Mouse (Mus musculus): ENCODE measurements at regions not wholly inside any gene's neighbourhood (a gene's known extent, or its start where the extent isn't known, plus 50 kb on each side); places are given as distances from the start of the nearest gene placed in this dataset.

GRCm38 (mm10) chr1:13925994-13926393 lies 2167.1 kb downstream of the 4930444P10Rik start:
- no peaks in the 10 kb centered on the region for H3K4me1 ChIP-seq (ENCODE audit: control insufficient read depth, insufficient read depth, low read length)
- H3K36me3 ChIP-seq (ENCODE audit: control insufficient read depth, insufficient read depth, low read length): no peaks in the 10 kb centered on the region
- no peak overlapping the region for H3K4me2 ChIP-seq (replicated peaks; ENCODE audit: low read depth, low read length, severe bottlenecking)
- H3K9me3 ChIP-seq (ENCODE audit: control insufficient read depth, low read length): no peaks in the 10 kb centered on the region
- no peak overlapping the region for H3K9ac ChIP-seq (ENCODE audit: low read depth, low read length, severe bottlenecking)
- ATAC-seq (ENCODE audit: low FRiP score, low read depth) (no peak), DNase-seq (ENCODE audit: low spot score) (no peak)
- no peak overlapping the region for H3K4me3 ChIP-seq (replicated peaks; ENCODE audit: low read length)
- no peaks in the 10 kb centered on the region for H3K27me3 ChIP-seq (ENCODE audit: control insufficient read depth, insufficient read depth, low read length)
- H3K27ac ChIP-seq (replicated peaks; ENCODE audit: low read depth, low read length): no peak overlapping the region
- WGBS: 80% methylated on average over 2 of the region's 2 CpGs
- TF ChIP-seq POLR2A (IDR thresholded peaks at IDR 0.05; ENCODE audit: borderline replicate concordance, extremely low read depth, insufficient read depth, insufficient read length): no peak

- H3K4me3 ChIP-seq (replicated peaks; ENCODE audit: low read length): no peak overlapping the region
- no peak overlapping the region for H3K4me2 ChIP-seq (replicated peaks; ENCODE audit: low read depth, low read length, severe bottlenecking)
- no peak for TF ChIP-seq POLR2A (IDR thresholded peaks at IDR 0.05; ENCODE audit: borderline replicate concordance, extremely low read depth, insufficient read depth, insufficient read length)
- no peaks in the 10 kb centered on the region for H3K9me3 ChIP-seq (ENCODE audit: control insufficient read depth, low read length)
- H3K4me1 ChIP-seq (ENCODE audit: control insufficient read depth, insufficient read depth, low read length): no peaks in the 10 kb centered on the region
- no peaks in the 10 kb centered on the region for H3K36me3 ChIP-seq (ENCODE audit: control insufficient read depth, insufficient read depth, low read length)
- H3K9ac ChIP-seq (ENCODE audit: low read depth, low read length, severe bottlenecking): no peak overlapping the region
- 89% methylated on average over 5 of the region's 5 CpGs for WGBS
- ATAC-seq (ENCODE audit: low FRiP score, low read depth) (no peak), DNase-seq (ENCODE audit: low spot score) (no peak)
- H3K27ac ChIP-seq (replicated peaks; ENCODE audit: low read depth, low read length): no peak overlapping the region
- H3K27me3 ChIP-seq (ENCODE audit: control insufficient read depth, insufficient read depth, low read length): no peaks in the 10 kb centered on the region
These were observed 2177.9 kb downstream of the 4930444P10Rik start for GRCm38 (mm10) chr1:13915216-13915615.

DNA sequence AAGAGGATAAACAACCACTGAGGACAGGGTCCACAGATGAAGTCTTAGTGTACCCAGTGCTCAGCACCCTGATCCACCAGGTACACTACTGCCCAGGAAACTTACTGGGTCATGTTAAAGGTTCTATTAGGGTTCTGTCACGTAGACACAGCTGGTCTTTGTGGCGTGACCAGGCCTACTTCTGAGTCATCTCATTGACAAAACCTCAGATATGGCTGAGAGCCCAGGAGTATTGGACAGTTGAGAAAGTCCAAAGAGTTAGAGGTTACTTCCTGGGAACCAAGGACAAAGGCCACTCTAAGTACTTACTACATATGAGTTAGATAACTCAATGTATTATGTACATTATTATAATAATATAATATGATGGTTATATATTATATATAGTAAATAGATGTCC lies 2214.0 kb downstream of the 4930444P10Rik start:
- Histone ChIP-seq H3K36me3 (ENCODE audit: control insufficient read depth, insufficient read depth, low read length) (no peaks in the 10 kb centered on the region), H3K9ac (ENCODE audit: low read depth, low read length, severe bottlenecking) (no peak overlapping the region), H3K4me1 (ENCODE audit: control insufficient read depth, insufficient read depth, low read length) (no peaks in the 10 kb centered on the region), H3K27me3 (ENCODE audit: control insufficient read depth, insufficient read depth, low read length) (no peaks in the 10 kb centered on the region), H3K4me2 (replicated peaks; ENCODE audit: low read depth, low read length, severe bottlenecking) (no peak overlapping the region), H3K4me3 (replicated peaks; ENCODE audit: low read length) (no peak overlapping the region), H3K9me3 (ENCODE audit: control insufficient read depth, low read length) (no peaks in the 10 kb centered on the region), H3K27ac (replicated peaks; ENCODE audit: low read depth, low read length) (no peak overlapping the region)
- ATAC-seq (ENCODE audit: low FRiP score, low read depth): no peak
- no peak for DNase-seq (ENCODE audit: low spot score)
- TF ChIP-seq POLR2A (IDR thresholded peaks at IDR 0.05; ENCODE audit: borderline replicate concordance, extremely low read depth, insufficient read depth, insufficient read length): no peak
- WGBS: 89% methylated on average over 2 of the region's 2 CpGs

GRCm38 (mm10) chr1:13873925-13874324 lies 2219.2 kb downstream of the 4930444P10Rik start:
- Histone ChIP-seq H3K27ac (replicated peaks; ENCODE audit: low read depth, low read length) (no peak overlapping the region), H3K9ac (ENCODE audit: low read depth, low read length, severe bottlenecking) (no peak overlapping the region), H3K27me3 (ENCODE audit: control insufficient read depth, insufficient read depth, low read length) (no peaks in the 10 kb centered on the region), H3K4me3 (replicated peaks; ENCODE audit: low read length) (no peak overlapping the region), H3K36me3 (ENCODE audit: control insufficient read depth, insufficient read depth, low read length) (no peaks in the 10 kb centered on the region), H3K4me2 (replicated peaks; ENCODE audit: low read depth, low read length, severe bottlenecking) (no peak overlapping the region), H3K9me3 (ENCODE audit: control insufficient read depth, low read length) (no peaks in the 10 kb centered on the region), H3K4me1 (ENCODE audit: control insufficient read depth, insufficient read depth, low read length) (no peaks in the 10 kb centered on the region)
- DNase-seq (ENCODE audit: low spot score): no peak
- no peak for ATAC-seq (ENCODE audit: low FRiP score, low read depth)
- no peak for TF ChIP-seq POLR2A (IDR thresholded peaks at IDR 0.05; ENCODE audit: borderline replicate concordance, extremely low read depth, insufficient read depth, insufficient read length)

- Histone ChIP-seq H3K27me3 (ENCODE audit: control insufficient read depth, insufficient read depth, low read length) (no peaks in the 10 kb centered on the region), H3K9ac (ENCODE audit: low read depth, low read length, severe bottlenecking) (no peak overlapping the region), H3K9me3 (ENCODE audit: control insufficient read depth, low read length) (no peaks in the 10 kb centered on the region), H3K4me3 (replicated peaks; ENCODE audit: low read length) (no peak overlapping the region), H3K27ac (replicated peaks; ENCODE audit: low read depth, low read length) (no peak overlapping the region), H3K36me3 (ENCODE audit: control insufficient read depth, insufficient read depth, low read length) (no peaks in the 10 kb centered on the region), H3K4me1 (ENCODE audit: control insufficient read depth, insufficient read depth, low read length) (no peaks in the 10 kb centered on the region), H3K4me2 (replicated peaks; ENCODE audit: low read depth, low read length, severe bottlenecking) (no peak overlapping the region)
- no peak for DNase-seq (ENCODE audit: low spot score)
- TF ChIP-seq POLR2A (IDR thresholded peaks at IDR 0.05; ENCODE audit: borderline replicate concordance, extremely low read depth, insufficient read depth, insufficient read length): no peak
- ATAC-seq (ENCODE audit: low FRiP score, low read depth): no peak
These were observed 2220.6 kb downstream of the 4930444P10Rik start for GRCm38 (mm10) chr1:13872536-13872935.

- Histone ChIP-seq H3K4me3 (replicated peaks; ENCODE audit: low read length) (no peak overlapping the region), H3K27me3 (ENCODE audit: control insufficient read depth, insufficient read depth, low read length) (no peaks in the 10 kb centered on the region), H3K9me3 (ENCODE audit: control insufficient read depth, low read length) (no peaks in the 10 kb centered on the region), H3K9ac (ENCODE audit: low read depth, low read length, severe bottlenecking) (no peak overlapping the region), H3K36me3 (ENCODE audit: control insufficient read depth, insufficient read depth, low read length) (no peaks in the 10 kb centered on the region), H3K27ac (replicated peaks; ENCODE audit: low read depth, low read length) (no peak overlapping the region), H3K4me1 (ENCODE audit: control insufficient read depth, insufficient read depth, low read length) (no peaks in the 10 kb centered on the region), H3K4me2 (replicated peaks; ENCODE audit: low read depth, low read length, severe bottlenecking) (no peak overlapping the region)
- 90% methylated on average over 3 of the region's 3 CpGs for WGBS
- ATAC-seq (ENCODE audit: low FRiP score, low read depth) (no peak), DNase-seq (ENCODE audit: low spot score) (no peak)
- no peak for TF ChIP-seq POLR2A (IDR thresholded peaks at IDR 0.05; ENCODE audit: borderline replicate concordance, extremely low read depth, insufficient read depth, insufficient read length)
These were observed 2222.4 kb downstream of the 4930444P10Rik start for GRCm38 (mm10) chr1:13870631-13871286.

All from limb, embryonic 14.5 days (tissue).